Mouse (Mus musculus) kidney, adult 8-10 months (tissue): Measurements from ENCODE around the gene Gm20517.
A peak's percentile ranks its signal among the peaks of the same experiment; 100 is the strongest.

ENCODE experiments used
- DNase-seq, 2 experiments: peaks; one replicate each; pipeline ENCODE4 v3.0.0; 2022

Gene Gm20517

DNA sequence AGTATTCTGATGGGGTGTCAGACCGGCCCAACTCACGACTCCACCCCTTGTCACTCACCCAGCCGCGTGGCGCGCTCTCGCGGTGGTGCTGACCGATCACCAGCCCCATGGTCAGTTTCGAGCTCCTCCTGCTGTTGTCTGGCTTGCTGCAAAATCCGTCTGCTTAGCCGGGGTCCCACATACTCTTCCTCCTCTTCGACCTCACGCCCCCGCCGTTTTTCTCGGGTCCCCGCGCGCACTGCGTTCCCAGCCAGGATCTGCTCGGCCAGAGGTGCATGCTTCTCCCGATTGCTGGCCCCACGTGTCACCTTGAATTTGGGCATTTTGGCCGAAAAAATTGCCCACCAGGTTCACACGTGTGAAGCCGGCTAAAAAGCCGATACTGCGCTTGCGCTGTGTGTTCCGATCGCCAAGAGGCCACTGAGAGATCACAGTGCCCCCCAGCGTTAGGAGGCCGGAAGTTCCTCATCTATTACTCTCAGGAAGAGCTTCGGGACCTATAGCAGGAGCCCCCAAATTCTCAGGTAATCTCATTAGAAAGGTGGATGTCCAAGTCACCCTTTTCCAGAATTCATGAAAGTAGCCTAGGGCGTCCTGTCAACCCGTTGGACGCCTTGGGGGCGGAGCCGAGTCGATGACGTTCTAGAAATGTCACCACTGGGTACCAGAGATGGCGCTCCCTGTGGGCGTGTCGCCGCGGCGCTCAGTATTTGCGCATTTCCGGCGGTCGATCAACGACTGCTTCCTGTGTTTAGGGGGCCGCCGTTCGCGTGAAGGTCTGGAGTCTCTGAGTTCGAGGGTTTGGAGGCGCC lies at the start of gene Gm20517, which contains the start of the genes Bysl and Med20:
TSS of gene Gm20517 (plus strand) at position 741 of the 812 bp plus-strand sequence.
TSS of gene Bysl (minus strand) at position 644 of the 812 bp plus-strand sequence.
TSS of gene Med20 (plus strand) at position 734 of the 812 bp plus-strand sequence.
- DNase-seq = peak; percentile 94 to 97

DNA sequence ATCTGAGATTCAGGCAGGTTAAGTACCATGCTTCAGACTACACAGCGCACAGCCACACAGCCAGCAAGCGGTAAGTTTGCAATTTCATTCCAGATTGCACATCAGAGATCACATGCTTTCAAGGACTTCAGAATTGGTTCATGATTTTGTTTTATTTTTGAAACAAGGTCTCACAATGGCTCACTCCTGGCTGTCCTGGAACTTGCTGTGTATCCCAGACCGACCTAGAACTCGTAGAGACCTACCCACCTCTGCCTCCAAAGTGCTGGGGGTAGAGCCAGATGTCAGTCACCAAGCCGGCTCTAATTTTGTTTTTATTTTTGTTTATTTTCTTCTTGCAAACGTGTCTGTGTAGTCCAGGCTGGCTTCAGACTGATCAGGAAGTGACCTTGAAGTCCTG lies 48.5 kb upstream of the Gm20517 start:
- no peak for DNase-seq

DNA sequence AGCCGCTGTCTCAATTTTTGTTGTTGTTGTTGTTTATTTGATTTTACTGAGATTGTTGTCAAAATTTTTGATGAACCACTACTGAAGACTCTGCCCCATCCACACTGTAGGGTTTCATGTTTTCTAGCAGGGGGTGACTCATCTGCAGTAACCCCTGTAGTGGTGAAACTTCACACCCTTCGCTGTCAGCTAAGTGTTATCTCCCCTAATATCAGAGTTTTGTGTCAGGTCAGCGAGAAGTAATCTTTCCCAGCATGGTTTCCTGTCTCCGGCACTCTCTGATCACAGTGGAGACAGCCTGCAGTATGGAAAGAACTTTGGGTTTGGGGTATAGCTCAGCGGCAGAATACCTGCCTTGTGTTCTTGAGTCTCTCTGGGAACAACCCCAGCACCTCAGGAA lies 46.8 kb upstream of the Gm20517 start:
- no peak for DNase-seq

DNA sequence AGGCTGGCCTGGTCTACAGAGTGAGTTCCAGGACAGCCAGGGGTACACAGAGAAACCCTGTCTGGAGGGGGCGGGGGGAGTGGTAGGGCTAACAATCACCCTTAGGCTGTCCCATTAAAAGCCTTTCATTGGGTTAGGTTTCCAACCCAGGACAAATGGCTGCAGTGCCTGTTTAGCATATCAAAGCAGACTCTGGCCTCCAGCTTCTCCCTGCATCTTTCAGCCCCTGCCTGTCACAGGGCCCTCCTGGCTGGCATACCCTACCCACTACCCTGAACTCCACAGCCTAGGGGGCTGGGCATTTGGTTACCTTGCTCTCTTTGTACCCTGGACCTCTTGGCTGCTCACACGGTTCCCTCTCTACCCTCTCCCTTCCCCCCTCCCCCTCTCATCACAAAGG lies 45.3 kb upstream of the Gm20517 start:
- DNase-seq = no peak

DNA sequence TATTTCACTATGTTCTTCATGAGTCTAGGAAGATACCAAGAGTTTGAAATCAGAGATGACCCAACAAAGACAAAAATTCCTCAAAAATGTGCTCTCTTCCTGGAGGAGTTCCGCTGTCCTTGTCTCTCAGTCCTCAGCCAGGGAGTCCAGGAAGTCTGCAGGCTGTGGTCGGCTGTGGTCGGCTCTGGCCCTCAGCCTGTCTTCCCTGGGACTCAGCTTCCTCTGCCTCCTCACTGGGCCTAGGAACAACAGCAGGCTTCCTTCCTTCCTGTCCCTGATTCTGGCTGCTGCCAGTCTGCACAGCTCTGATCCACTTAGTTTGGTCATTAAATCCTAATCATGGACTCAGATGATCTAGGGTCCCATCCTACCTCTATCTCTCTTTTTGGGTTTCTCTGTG lies 44.1 kb upstream of the Gm20517 start:
- DNase-seq = peak; percentile 44 to 50

DNA sequence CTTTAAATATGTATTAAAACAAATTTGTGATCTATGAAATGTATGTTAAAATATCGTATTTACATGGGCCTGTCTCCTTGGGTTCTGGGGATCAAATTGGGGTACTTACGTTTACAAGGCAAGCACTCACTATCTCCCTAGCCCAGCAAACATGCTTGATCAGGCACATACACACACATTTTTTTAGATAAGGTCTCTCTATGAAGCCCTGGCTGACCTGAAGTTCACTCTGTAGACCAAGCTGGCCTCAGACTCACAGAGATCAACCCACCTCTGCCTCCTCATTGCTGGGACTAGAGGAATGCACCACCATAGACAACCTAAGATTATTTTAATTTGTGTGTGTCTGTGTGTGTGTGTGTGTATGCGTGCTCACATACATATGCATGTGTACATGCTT lies 43.0 kb upstream of the Gm20517 start:
- no peak for DNase-seq

DNA sequence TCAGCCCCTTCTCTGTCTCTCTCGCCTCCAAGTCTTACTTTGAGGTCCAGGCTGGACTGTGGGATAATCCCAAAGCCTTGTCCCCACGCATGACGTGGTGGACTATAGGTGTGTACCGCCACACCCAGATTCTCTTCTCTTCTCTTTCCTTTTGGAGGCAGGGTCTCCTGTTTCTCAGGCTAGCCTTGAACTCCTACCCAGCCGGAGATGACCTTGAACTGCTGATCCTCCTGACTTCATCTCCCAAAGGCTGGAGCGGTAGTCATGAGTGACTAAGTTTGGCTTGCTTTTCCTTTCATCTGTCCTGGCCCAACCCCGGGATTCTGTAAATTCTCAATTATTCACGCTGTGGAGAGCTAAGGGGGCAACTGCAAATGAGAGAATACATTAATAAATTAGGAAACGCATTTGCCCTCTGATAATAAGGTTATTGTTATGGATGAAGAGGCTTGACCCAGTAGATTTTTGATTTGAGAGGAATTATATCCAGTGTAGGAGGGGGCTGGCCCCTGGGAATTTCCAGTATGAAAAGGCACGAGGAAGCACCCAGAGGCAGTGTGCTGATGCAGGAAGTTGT lies 42.4 kb upstream of the Gm20517 start:
- no peak for DNase-seq

DNA sequence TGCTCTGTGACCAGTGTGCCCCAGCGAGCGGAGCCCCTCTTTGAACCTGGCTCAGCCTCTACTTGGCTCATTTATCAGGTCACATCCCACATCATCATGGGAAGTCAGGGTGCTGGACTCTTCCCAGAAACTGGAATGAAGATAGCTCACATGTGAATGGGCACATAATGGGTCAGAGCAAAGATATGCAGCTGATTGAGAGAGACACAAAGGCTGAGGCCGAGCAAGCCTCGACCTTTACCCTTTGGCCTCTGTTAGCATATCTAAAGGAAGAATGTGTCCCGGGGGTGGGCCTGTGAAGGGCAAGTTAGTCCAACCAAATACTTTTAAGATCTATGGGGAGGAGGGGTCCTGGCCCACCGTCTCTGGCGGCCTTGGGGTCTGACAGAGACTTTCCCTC lies 39.8 kb upstream of the Gm20517 start:
- DNase-seq = no peak

DNA sequence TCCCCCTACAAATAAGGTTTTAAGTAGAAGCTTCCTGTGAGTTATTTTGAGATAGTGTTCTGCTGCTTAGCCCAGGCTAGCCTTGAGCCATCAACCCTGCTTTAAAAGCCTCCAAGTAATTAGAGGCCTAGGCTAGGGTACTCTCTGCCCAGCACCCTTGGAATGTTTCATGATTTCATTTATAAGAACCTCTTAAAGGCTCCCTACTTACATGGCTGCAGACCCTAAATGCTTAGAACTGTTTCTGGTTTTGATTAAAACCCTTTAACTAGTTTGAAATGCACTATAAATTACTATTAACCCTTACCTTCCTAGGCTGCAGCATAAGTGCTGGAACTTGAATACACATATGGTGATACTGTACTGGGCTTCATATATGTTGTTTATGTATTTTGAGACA lies 39.0 kb upstream of the Gm20517 start:
- DNase-seq = no peak

DNA sequence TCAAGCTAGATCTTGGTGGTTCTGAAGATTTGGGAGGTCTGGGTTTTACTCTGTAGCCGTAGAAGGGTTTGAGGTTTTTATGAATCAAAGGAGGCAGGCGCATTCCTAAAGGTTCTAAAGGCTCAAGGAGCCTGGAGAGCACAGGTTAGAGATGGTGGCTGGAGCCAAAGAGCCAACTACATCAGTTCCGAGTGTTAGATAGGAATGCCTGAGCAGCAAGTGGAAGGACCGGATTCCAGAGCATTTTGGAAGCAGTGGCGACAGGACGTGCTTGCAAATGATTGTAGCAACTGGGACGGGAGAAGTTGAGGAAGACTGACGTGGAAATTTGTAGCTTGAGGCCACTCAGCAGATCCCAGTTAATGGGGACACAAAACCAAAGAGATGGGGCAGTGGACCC lies 37.4 kb upstream of the Gm20517 start:
- no peak for DNase-seq

DNA sequence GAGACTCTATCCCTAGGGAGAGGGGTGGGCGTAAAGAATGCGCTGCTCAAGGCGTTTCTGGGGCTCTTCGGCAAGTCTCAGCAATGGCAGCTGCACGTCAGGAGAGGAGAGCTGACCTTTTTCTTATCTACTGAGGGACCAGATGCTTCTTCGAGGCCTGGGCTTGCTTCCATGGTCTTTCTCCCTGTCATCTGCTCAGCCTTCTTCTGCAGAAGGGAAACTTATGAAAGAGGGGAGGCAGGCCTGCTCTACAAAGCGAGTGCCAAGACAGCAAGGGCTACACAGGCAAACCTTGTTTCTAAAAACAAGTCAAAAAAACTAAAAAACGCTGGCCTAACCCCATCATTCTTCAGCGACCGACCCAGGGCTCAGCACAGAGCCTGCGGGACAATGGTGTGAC lies 36.6 kb upstream of the Gm20517 start:
- no peak for DNase-seq

DNA sequence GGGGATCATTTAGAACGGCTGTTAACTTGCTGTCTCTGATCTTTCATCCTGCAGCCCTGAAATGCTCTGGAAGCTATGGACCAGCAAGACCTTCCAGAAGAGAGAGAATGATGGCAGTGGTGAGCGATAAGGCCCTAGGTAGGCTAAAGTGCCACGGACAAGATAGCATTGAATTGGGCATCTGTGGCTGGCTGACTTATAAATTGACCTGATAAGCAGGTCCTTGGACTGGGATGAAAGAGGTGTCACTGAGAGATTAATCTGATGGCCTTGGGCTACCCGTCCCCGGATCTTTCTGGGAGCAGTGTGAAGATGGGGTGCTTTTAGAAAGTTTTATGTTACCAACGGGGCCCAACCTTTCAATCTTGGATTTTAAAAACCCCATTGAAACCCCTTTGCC lies 32.7 kb upstream of the Gm20517 start:
- DNase-seq = no peak

DNA sequence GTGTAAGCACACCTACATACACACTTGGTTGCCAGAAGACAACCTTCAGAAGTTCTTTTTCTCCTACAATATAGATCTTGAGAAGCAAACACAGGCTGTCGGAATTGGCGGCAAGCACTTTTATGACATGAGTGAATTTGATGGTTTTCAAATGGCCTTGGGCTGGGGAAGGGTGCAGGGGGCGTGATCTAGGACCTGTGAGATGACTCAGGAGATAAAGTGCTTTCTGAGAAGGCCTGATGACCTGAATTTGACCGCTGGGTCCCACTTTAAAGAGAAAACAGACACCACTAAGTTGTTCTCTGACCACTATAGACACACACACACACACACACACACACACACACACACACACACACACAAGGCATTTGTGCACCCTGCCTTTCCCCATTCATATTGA lies 30.4 kb upstream of the Gm20517 start:
- DNase-seq = no peak

DNA sequence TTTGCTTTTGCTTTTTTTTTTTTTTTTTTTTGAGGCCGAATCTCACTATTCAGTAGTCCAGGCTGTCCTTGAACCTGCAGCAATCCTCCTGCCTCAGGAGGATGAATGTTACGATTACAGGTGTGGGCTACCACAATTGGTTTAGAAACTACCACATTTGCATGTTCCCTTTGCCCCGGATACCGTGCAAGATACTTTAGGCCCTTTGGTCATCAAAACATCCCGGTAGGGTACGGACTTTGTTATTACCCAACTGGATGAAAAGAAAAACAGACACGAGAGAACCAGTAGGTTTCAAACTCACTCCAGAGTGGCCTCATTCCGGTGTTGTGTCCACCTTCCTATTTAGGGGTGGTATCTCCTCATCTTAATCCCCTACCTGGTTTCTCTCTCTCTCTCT lies 22.9 kb upstream of the Gm20517 start:
- no peak for DNase-seq

DNA sequence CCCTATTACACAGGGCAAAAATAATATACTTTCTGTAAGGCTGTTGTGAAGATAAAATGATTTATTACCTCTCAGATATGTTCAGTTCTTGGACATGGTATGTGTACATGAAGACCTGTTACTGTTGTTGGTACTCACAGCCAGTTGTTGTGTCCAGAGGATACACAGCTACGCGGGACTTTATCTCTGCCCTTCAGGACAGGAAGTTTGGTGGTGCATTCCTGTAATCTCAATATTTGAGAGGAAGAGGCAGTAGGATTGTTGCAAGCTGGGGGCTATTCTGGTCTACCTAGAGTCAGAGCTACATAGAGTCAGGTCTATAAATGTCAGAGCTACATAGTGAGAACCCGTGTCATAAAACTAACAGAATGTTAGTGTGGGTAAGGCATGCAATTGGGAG lies 20.3 kb upstream of the Gm20517 start:
- DNase-seq = no peak

DNA sequence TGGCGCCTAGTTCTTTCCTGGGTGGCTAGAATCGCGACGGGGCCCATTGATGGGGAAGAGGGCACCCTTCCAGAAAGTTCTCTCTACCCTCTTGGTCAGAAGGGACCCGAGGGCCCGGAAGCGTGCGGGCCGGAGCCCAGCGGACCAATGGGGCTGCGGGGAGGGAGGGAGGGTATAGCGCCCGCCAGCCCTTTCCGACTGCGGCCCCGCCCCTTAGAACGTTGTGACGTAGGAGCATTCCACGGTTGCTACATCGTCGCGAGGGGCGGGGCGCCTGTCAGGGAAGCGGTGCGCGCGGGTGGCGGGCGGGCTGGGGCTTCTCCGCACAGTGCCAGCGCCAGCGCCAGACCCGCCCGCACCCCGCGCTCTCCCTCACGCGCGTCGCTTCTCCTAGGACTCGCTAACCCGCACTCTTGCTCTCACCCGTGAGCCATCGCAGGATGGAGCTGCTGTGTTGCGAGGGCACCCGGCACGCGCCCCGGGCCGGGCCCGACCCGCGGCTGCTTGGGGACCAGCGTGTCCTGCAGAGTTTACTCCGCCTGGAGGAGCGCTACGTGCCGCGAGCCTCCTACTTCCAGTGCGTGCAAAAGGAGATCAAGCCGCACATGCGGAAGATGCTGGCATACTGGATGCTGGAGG lies 18.1 kb upstream of the Gm20517 start:
- DNase-seq = peak; percentile 91 to 95

DNA sequence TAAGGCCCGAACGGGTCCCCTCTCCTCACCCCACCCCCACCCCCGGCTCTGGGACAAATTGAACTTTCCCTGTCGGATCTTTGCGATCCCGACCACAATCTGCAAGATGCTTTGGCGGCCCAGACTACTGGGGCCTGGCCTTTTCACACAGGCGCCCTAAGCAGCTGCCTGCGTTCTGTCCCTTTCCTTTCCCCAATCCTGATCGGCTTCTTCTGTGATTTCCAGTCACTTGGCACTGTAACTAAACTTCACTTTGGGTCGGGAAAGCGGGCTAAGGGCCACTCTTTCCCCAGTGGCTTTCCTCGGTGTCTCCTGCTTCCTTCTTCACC lies 17.6 kb upstream of the Gm20517 start:
- no peak for DNase-seq

DNA sequence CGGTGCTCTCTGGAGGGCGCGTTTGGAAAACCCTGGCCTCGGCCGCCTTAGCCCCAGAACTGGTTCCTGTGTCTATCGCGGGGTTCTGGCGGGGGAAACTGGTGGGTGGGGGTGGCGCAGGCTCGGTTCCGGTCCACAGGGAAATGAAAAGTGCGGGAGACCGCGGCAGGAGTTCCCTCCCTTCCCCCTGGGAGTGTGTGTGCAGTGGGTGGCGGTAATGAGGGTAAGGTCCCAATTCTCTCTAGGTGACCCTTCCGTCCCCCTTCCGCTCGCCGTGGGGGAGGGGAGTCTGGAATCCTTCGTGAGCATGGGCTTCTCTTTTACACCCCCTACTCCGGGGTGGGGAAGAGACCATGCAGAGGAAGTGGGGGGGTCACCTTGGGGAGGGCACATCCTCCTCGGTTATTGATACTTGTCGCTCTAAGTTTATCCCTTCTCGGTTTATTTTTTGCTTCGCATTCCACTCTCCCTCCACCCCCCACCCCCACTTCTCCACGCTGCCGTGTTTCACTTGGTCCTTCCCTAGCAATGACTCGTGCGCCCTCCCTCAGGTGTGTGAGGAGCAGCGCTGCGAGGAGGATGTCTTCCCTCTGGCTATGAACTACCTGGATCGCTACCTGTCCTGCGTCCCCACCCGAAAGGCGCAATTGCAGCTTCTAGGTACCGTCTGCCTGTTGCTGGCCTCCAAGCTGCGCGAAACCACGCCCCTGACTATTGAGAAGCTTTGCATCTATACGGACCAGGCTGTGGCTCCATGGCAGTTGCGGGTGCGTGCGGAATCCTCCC lies 17.0 kb upstream of the Gm20517 start:
- peak; percentile 43 to 50 for DNase-seq

DNA sequence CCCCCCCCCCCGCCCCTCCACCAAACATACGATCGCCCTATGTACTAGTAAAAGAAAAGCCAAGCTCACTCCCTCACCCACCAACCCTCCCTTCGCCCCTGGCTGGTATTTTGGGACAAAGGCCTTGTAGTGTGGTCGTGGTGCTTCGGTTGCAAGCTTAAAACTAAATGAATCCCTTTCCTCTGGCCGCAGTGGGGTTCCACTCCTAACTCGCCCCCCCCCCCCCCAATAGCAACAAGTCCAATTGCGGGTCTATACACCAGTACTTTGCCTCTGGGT lies 16.5 kb upstream of the Gm20517 start:
- DNase-seq = no peak

DNA sequence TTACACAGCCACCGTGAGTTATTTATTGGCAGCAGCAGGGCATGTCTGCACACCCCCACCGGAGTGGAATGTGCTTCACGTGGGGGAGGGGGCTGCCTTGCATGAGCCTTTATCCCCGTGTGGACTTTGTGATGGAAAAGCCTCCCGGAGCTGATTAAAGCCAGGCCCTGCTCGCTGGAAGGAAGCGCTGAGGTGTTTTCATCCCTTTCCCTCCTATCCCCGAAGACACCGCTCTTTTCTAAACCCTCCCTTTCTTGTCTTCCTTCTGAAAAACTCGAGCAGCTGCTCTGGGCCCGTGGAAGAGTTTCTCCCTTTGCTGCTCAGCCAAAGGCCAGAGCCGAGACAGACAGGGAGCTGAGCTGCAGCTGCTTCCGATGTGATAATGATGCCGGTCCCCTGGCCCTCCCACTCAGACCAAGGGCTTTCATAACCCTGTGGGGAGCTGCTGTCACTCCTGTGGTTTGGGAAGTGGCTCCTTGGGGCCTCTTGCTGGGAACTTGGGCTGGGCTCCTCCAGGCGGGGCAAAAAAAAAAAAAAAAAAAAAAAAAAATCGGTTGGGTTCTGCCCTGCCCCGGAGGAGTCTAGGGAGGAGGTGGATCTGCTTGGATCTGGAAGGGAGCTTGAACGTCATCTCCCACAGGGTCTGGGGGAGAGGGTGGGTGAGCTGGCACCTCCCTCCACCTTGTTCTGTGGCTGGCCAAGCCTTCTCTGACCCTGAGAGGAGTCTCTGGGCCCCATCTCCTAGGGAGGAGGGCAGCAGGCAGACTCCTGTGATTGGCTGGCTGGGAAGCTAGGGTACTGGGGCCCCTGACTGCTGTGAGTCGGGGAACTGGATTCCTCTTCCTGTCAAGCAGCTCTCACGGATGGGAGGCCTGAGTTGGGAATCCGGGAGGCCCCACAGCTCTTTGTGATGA lies 15.9 kb upstream of the Gm20517 start:
- DNase-seq = peak; percentile 72 to 74

DNA sequence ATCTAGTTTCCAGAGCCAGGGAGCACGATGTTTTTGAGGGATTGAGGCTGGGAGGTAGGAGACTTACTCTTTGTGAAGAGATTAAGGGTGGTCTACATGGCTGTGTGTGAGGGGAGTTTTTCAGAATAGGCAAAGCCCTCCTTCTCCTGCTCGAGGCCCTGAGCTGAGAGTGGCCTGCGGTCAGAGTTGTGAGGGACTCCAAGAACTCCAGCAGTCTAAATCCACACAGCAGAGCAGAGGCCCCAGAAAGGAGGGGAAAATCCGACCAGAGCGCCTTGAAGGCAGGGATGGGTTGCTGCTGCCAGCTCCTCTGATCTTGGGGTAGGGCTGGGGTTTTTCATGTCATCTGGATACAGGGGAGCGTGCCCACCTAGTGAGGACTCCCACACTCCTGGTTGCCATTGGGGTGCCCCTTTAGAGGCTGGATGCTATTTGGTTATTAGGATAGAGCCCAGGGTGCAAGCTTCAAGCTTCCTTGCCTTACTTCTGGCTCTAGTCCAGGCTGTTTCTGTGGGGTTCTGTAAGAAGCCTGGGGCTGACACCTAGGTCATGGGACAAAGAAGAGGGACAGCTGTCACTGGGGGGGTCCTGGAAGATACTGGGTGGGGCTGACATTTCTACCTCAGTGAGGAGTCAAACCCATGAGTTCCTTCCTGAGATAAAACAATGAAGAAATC lies 15.1 kb upstream of the Gm20517 start:
- DNase-seq = no peak

DNA sequence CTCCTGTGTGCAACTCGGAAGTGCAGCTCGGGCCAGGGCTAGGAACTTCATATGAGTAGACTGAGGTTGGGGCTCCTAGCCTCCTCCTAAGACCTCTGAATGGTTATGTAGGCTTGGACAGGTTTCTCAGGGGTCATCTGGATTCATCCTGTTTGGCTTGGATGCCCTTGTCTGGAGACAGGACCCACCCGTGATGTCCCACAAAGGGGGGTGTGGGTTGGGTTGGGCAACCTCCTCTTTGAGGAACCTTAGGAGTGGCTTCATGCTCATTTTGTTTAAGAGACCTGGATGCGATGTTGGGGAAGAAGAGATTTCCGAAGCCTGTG lies 14.6 kb upstream of the Gm20517 start:
- DNase-seq = no peak
